Mouse (Mus musculus) midbrain, postnatal 0 days (tissue): ENCODE results near the gene Iltifb. TPM values are rescaled to one million over a fixed set of nuclear protein-coding genes. Genes with fewer than 3 reads are reported as not detected.
"Not testable (repeated sequence)": the region's sequence is repeated elsewhere in the genome, so short reads cannot be mapped to it uniquely, and the experiment has no call there.

Experiments
- ATAC-seq: fragments of 200-750 bp; cut with Nextera tagmentation; 2 replicates; pipeline ENCODE4 v1.8.0; 2017; ENCODE audit warnings: moderate number of reproducible peaks, mild to moderate bottlenecking, moderate TSS enrichment, moderate library complexity; ENCODE audit not compliant: low FRiP score
- DNase-seq: peaks from one replicate; pipeline ENCODE4 v3.0.0-alpha.2; 2015; ENCODE audit warnings: low spot score
- H3K27ac ChIP-seq: fragments of 300-500 bp; sonication (generic); 2 replicates; pipeline ENCODE4 v1.5.1; 2014; ENCODE audit warnings: low read depth, mild to moderate bottlenecking, low read length, mixed read lengths
- H3K27me3 ChIP-seq: fragments of 300-500 bp; sonication (generic); 2 replicates; pipeline ENCODE4 v1.6.1; 2014; ENCODE audit warnings: low read length, control low read depth, mixed read lengths; ENCODE audit not compliant: insufficient read depth
- H3K36me3 ChIP-seq: fragments of 300-500 bp; sonication (generic); 2 replicates; pipeline ENCODE4 v1.6.1; 2014; ENCODE audit warnings: low read length, control low read depth, mixed read lengths; ENCODE audit not compliant: insufficient read depth
- H3K4me1 ChIP-seq: fragments of 300-500 bp; sonication (generic); 2 replicates; pipeline ENCODE4 v1.6.1; 2014; ENCODE audit warnings: mild to moderate bottlenecking, control low read depth, antibody characterized with exemption, low read length, mixed read lengths; ENCODE audit not compliant: insufficient read depth
- H3K4me2 ChIP-seq: fragments of 300-500 bp; sonication (generic); 2 replicates; pipeline ENCODE4 v1.6.1; 2014; ENCODE audit warnings: low read depth, mild to moderate bottlenecking, low read length, mixed read lengths; ENCODE audit not compliant: poor library complexity, severe bottlenecking
- H3K4me3 ChIP-seq: fragments of 300-500 bp; sonication (generic); 2 replicates; pipeline ENCODE4 v1.5.1; 2014; ENCODE audit warnings: low read depth, mild to moderate bottlenecking, low read length, moderate library complexity
- H3K9ac ChIP-seq: fragments of 300-500 bp; sonication (generic); replicated peaks from 2 replicates; pipeline ENCODE4 v1.6.1; 2014; ENCODE audit warnings: mild to moderate bottlenecking, low read length, moderate library complexity, mixed read lengths; ENCODE audit not compliant: poor library complexity, severe bottlenecking
- H3K9me3 ChIP-seq: fragments of 300-500 bp; sonication (generic); 2 replicates; pipeline ENCODE4 v1.6.1; 2016; ENCODE audit warnings: low read length, control low read depth
- CTCF ChIP-seq: IDR thresholded peaks from 2 replicates; pipeline ENCODE4 v1.5.1; 2016; ENCODE audit warnings: antibody characterized with exemption, mild to moderate bottlenecking
- WGBS: fragments of 180-500 bp; shearing (Covaris S2); extraction: QIAGEN DNeasy Blood & Tissue Kit; methylation state at CpG from one replicate; pipeline ENCODE4 v1.1.7; 2014; 5-methylcytosine and 5-hydroxymethylcytosine counted together
- polyA plus RNA-seq: library from polyadenylated mRNA; unstranded; fragments of >200 nt; fragmentation: Nextera tagmentation; extraction: Ambion mirVana; gene quantifications from 2 replicates; pipeline ENCODE4 v1.2.1, GENCODE M21; 2015
- total RNA-seq: library from RNA; depleted of rRNA; stranded (reverse); fragments of >200 nt; gene quantifications from 2 replicates; pipeline ENCODE4 v1.2.3, GENCODE M21; 2014; rRNA removed

Iltifb gene
- total RNA-seq (1.4 and 1.7 TPM in 2 replicates), polyA plus RNA-seq (2.1 and 2.9 TPM in 2 replicates)

DNA sequence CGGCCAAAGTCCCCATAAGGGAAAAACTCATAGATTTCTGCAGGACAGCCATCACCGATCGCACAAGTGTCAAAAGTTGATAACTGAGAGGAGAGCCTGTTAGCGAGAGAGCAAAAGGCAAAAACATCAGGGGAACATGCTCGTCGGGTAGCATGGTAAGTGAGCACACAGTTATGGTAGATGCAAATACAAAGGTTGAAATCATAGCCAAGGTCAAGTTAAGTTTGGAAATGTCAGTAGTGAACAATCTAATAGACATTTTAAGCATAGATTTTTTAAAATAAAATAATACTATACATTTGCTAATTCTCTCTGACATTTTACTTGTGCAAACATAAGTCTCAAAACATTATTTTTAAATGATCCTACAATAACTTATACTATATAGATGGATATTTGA lies at the start of gene Iltifb:
Gene Iltifb (minus strand): TSS at position 101 of the 400 bp plus-strand sequence.
- no peak within 1 kb of the TSS for H3K4me3 ChIP-seq
- ATAC-seq (no peak), DNase-seq (no peak)
- H3K9ac ChIP-seq = no peak within 1 kb of the TSS
- WGBS = 96% methylated on average over 6 of the region's 6 CpGs
- no peaks in the 10 kb centered on the region for H3K9me3 ChIP-seq
- TF ChIP-seq CTCF = no peak
- no peak within 1 kb of the TSS for H3K4me2 ChIP-seq
- no peaks in the 10 kb centered on the region for H3K36me3 ChIP-seq
- H3K27me3 ChIP-seq = no peaks in the 10 kb centered on the region
- no peak within 1 kb of the TSS for H3K27ac ChIP-seq
- H3K4me1 ChIP-seq = no peaks in the 10 kb centered on the region

DNA sequence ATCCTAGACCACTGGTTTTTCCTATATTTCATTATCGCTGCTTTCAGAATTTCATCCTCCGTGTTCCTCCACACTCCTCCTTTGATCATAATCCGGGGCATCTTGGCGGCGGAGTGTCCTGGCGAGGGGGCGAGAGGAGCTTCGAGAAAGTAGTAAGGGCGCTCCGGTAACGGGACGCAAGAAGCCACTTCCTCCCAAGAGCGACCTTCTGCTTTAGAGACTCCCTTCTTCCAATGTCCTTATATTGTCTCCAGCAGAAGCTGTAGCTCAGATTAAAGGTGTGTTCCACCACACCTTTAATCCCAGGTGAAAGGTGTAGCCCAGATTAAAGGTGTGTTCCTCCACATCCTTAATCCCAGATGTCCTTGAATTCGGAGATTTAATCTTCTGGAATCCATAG lies 48.3 kb upstream of the Iltifb start, which contains the start of gene Gm9046:
Gene Gm9046 (minus strand): TSS at position 101 of the 400 bp plus-strand sequence.
- not testable (repeated sequence) for H3K27ac ChIP-seq, H3K4me1 ChIP-seq, ATAC-seq, H3K9ac ChIP-seq, DNase-seq, H3K4me2 ChIP-seq, H3K4me3 ChIP-seq, H3K9me3 ChIP-seq, H3K27me3 ChIP-seq, H3K36me3 ChIP-seq
- no CpG with 5 or more reads among the region's 14 CpGs for WGBS

- not testable (repeated sequence) for H3K4me3 ChIP-seq, H3K4me1 ChIP-seq, H3K36me3 ChIP-seq, DNase-seq, H3K4me2 ChIP-seq, H3K9ac ChIP-seq, H3K27ac ChIP-seq, H3K9me3 ChIP-seq, H3K27me3 ChIP-seq, ATAC-seq
- WGBS = no CpG with 5 or more reads among the region's 14 CpGs
These were observed 42.9 kb upstream of the Iltifb start, which contains the start of gene Gm9045 for GRCm38 (mm10) chr10:118337731-118338130. TSS of gene Gm9045 (minus strand) at chr10:118337831.

- H3K9ac ChIP-seq, ATAC-seq, H3K4me2 ChIP-seq, H3K27me3 ChIP-seq, H3K9me3 ChIP-seq, H3K4me3 ChIP-seq, H3K36me3 ChIP-seq, DNase-seq, H3K27ac ChIP-seq, H3K4me1 ChIP-seq: not testable (repeated sequence)
- no CpG with 5 or more reads among the region's 14 CpGs for WGBS
These were observed 37.5 kb upstream of the Iltifb start, which contains the start of gene Gm9044 for GRCm38 (mm10) chr10:118332308-118332707. TSS of gene Gm9044 (minus strand) at chr10:118332408.

- not testable (repeated sequence) for H3K4me3 ChIP-seq, ATAC-seq, H3K9ac ChIP-seq, H3K27me3 ChIP-seq, H3K9me3 ChIP-seq, DNase-seq, H3K4me2 ChIP-seq, H3K4me1 ChIP-seq, H3K27ac ChIP-seq, H3K36me3 ChIP-seq
- no CpG with 5 or more reads among the region's 11 CpGs for WGBS
These were observed 32.0 kb upstream of the Iltifb start, which contains the start of gene Gm9040 for GRCm38 (mm10) chr10:118326869-118327268. TSS of gene Gm9040 (minus strand) at chr10:118326969.

DNA sequence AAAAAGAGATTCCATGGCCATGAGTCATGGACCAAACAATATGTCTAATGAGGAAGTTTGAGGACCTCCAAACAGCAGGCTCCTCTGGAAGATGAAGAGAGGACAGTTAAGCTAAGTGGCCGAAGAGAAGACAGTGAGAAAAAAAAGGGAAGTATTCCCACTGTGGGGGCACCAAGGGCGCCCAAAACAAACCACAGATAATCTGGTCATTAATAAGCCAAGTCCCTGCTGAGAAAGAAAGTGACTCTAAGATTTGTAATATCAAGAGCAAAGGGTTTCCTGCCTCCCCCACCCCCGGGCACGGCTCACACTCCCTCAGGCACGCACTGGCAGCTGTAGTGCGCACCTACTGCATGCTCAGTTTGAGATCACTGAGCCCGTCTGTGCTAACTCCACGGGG lies 24.2 kb upstream of the Iltifb start:
- ATAC-seq (no peak), DNase-seq (no peak)
- Histone ChIP-seq H3K4me3 (no peak overlapping the region), H3K4me1 (no peaks in the 10 kb centered on the region), H3K9ac (no peak overlapping the region), H3K4me2 (no peak overlapping the region), H3K27me3 (no peaks in the 10 kb centered on the region), H3K9me3 (no peaks in the 10 kb centered on the region), H3K36me3 (no peaks in the 10 kb centered on the region), H3K27ac (no peak overlapping the region)
- 84% methylated on average over 8 of the region's 8 CpGs for WGBS
- TF ChIP-seq CTCF = no peak

- not testable (repeated sequence) for H3K27me3 ChIP-seq, ATAC-seq, H3K27ac ChIP-seq, H3K4me1 ChIP-seq, H3K4me3 ChIP-seq, H3K4me2 ChIP-seq, H3K36me3 ChIP-seq, DNase-seq, H3K9me3 ChIP-seq, H3K9ac ChIP-seq
- WGBS = 57% methylated on average over 2 of the region's 2 CpGs
These were observed 7.3 kb upstream of the Iltifb start for GRCm38 (mm10) chr10:118302133-118302532.

GRCm38 (mm10) chr10:118283016-118283415 lies 11.8 kb downstream of the Iltifb start:
- not testable (repeated sequence) for DNase-seq, ATAC-seq, H3K27me3 ChIP-seq, H3K9ac ChIP-seq, H3K9me3 ChIP-seq, H3K27ac ChIP-seq, H3K4me3 ChIP-seq, H3K4me1 ChIP-seq, H3K36me3 ChIP-seq, H3K4me2 ChIP-seq
- 100% methylated on average over 2 of the region's 5 CpGs for WGBS

DNA sequence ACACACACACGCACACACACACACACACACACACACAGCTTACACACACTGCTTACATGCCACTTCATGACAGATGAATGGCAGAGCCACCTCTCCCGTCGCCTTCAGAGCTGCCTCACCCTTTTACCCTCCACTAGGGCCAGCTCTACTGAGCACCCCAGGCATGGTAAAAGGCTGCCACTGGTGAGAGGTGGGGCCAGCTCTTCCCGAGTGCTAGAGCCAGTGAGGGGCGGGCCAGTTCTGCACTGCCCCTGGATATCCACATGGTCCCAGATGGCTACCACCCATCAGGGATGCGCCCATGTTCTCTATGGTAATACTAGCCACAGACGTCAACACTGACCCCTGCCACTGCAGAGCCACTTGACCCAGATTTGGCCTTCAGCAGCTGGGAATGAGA lies 12.3 kb downstream of the Iltifb start:
- not testable (repeated sequence) for H3K4me2 ChIP-seq, H3K9ac ChIP-seq, H3K27ac ChIP-seq, H3K4me1 ChIP-seq, DNase-seq, H3K36me3 ChIP-seq, H3K27me3 ChIP-seq, ATAC-seq, H3K4me3 ChIP-seq, H3K9me3 ChIP-seq
- 78% methylated on average over 7 of the region's 7 CpGs for WGBS
